Mouse (Mus musculus): Measurements from ENCODE around the gene 1700013G24Rik.

- TF ChIP-seq CTCF (IDR thresholded peaks at IDR 0.05; ENCODE audit: low read depth): peak; percentile 43; the same call in 1 of the 2 replicates
- no peak for TF ChIP-seq EP300 (IDR thresholded peaks at IDR 0.05; ENCODE audit: low read depth)
These were observed 35.7 kb downstream of the 1700013G24Rik start for GRCm38 (mm10) chr4:137488571-137489303.
